Mouse (Mus musculus) T-helper 17 cell (primary cell): ENCODE results near the gene Fxyd5.

Experiments
- in situ Hi-C, 2 experiments: fragments of 300-600 bp; cut with MboI, MseI; formaldehyde crosslinking; loops; 1 replicate in 1 of 2; 2 replicates in 1 of 2; pipeline ENCODE4 v1.15.1; 2025; ENCODE audit warnings: high pct_unique_total_duplicates in 2 of 2

Fxyd5 gene

GRCm38 (mm10) chr7:30988519-30989162 is 53.6 kb downstream of the Fxyd5 start:
- in situ Hi-C loops = no loop called here

GRCm38 (mm10) chr7:30985357-30985756 is 56.9 kb downstream of the Fxyd5 start:
- in situ Hi-C loops = no loop called here
